Mouse (Mus musculus) lung, postnatal 36 days (tissue): ENCODE measurements at regions not wholly inside any gene's neighbourhood (a gene's known extent, or its start where the extent isn't known, plus 50 kb on each side); places are given as distances from the start of the nearest gene placed in this dataset.

ENCODE experiments used
- DNase-seq: peaks from one replicate; pipeline ENCODE4 v3.0.0; 2022; ENCODE audit warnings: mixed read lengths

GRCm38 (mm10) chr6:32739162-32739745 lies 151.3 kb upstream of the Plxna4 start:
- DNase-seq = no peak

- DNase-seq = no peak
These were observed 140.7 kb upstream of the Plxna4 start for GRCm38 (mm10) chr6:32728706-32729105.

- no peak for DNase-seq
These were observed 138.6 kb upstream of the Plxna4 start for GRCm38 (mm10) chr6:32726571-32726970.

GRCm38 (mm10) chr6:32717860-32718259 lies 129.9 kb upstream of the Plxna4 start:
- peak; percentile 11 for DNase-seq

GRCm38 (mm10) chr6:32715137-32715536 lies 127.1 kb upstream of the Plxna4 start:
- DNase-seq = no peak

GRCm38 (mm10) chr6:32710208-32710607 lies 122.2 kb upstream of the Plxna4 start:
- DNase-seq = peak; percentile 21

- no peak for DNase-seq
These were observed 121.6 kb upstream of the Plxna4 start for GRCm38 (mm10) chr6:32709566-32709965.

- no peak for DNase-seq
These were observed 119.4 kb upstream of the Plxna4 start for GRCm38 (mm10) chr6:32707417-32707816.

- DNase-seq = no peak
These were observed 118.4 kb upstream of the Plxna4 start for GRCm38 (mm10) chr6:32706376-32706775.

GRCm38 (mm10) chr6:32703466-32703865 lies 115.5 kb upstream of the Plxna4 start:
- DNase-seq = no peak

- no peak for DNase-seq
These were observed 114.3 kb upstream of the Plxna4 start for GRCm38 (mm10) chr6:32702245-32702791.

GRCm38 (mm10) chr6:32699811-32700210 lies 111.8 kb upstream of the Plxna4 start:
- no peak for DNase-seq

- DNase-seq = no peak
These were observed 109.8 kb upstream of the Plxna4 start for GRCm38 (mm10) chr6:32697771-32698270.

GRCm38 (mm10) chr6:32696037-32696436 lies 108.0 kb upstream of the Plxna4 start:
- no peak for DNase-seq

GRCm38 (mm10) chr6:32672552-32672951 lies 84.6 kb upstream of the Plxna4 start:
- DNase-seq = no peak

- DNase-seq = no peak
These were observed 71.8 kb upstream of the Plxna4 start for GRCm38 (mm10) chr6:32659743-32660142.

- no peak for DNase-seq
These were observed 69.4 kb upstream of the Plxna4 start for GRCm38 (mm10) chr6:32657378-32657777.

GRCm38 (mm10) chr6:32654188-32654587 lies 66.2 kb upstream of the Plxna4 start:
- no peak for DNase-seq

- no peak for DNase-seq
These were observed 56.0 kb upstream of the Plxna4 start for GRCm38 (mm10) chr6:32644016-32644415.

GRCm38 (mm10) chr6:32638843-32639242 lies 50.9 kb upstream of the Plxna4 start:
- no peak for DNase-seq
